Mouse (Mus musculus) urinary bladder, postnatal 14 days (tissue): Measurements from ENCODE around the gene Kif16b.
"Not testable (repeated sequence)": the region's sequence is repeated elsewhere in the genome, so short reads cannot be mapped to it uniquely, and the experiment has no call there.

Experiments
- DNase-seq: peaks from one replicate; pipeline ENCODE4 v3.0.0; 2021; ENCODE audit warnings: low spot score

The Kif16b gene

DNA sequence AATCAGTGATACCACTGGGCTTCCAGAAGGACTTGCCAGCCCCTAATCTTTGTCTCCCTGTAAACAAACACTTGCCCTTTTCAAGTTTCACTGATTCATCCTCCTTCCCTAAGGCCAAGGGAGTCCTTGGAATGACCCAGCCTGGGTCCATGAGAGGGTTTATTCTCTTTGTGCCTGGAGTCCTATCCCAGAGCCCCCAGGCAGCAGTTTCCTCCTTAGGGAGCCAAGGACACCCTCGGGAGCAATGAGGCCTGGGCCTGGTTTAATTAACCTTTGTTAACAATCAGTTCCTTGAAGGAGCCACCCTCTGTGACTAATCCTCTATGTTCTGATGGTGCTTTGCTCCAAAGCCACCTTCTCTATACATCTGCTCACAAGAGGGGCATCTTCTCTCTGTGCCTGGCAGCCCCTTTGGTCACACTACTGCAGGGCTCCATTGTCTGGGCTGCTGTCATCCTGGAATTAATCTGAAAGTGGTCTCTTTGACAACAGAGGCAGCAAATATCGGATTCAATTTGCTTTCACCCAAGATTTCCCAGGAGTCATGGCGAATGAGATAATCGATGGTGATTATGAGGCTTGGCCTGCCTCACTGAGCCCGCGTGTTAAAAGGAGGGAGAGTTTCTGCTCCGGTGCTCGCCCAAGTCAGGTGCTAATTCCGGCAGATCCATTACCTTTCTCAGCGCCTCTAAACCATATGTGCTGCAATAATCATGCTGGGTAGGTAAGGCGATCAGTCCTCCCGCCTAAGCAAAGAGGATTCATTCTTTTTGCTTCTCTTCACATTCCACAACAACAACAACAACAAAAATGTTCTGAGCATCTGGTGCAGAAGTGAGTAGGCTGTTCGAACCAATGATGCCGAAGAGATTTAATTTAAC is 311.7 kb downstream of the Kif16b start:
- no peak for DNase-seq

GRCm38 (mm10) chr2:142585845-142586244 is 315.5 kb downstream of the Kif16b start:
- DNase-seq, result no peak

DNA sequence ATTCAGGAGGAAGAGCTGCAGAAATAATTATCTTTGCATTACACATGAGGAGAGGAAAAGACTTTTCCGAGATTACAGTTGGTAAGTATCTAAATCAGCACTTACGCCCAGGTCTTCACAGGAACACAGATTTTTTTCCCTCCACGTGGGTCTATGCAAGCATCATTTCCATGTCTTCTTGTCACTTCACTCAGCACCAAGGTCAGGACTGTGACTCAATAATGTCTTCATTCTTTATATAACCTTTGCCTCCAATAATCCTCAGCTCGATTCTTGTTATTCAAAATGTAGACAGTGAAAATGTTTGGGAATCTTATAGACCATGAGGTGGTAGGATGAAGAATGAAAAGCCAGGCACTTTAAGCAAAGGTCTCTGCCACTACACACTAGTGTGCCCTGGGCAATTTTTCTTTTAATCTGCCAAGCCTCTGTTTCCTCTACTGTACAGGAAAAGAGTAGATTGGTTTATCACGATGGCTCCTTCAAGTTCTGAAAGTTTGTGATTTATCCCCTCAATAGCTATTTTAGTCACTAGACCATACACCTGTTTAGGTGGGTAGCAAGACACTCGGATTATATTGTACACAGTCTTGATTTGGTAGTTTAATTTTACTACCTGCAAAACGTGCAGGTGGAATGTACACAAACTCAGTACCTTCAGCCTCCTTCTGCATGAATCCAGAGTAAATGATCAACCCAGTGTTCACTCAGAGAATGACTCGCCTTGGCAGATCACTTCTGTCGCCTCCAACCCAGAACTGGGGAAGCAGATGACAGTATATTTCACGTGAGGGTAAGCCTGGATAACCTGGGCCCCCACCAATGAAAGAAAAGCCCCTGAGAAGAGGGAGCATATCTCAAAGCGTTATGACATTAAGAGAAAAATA is 316.2 kb downstream of the Kif16b start:
- DNase-seq, result no peak

DNA sequence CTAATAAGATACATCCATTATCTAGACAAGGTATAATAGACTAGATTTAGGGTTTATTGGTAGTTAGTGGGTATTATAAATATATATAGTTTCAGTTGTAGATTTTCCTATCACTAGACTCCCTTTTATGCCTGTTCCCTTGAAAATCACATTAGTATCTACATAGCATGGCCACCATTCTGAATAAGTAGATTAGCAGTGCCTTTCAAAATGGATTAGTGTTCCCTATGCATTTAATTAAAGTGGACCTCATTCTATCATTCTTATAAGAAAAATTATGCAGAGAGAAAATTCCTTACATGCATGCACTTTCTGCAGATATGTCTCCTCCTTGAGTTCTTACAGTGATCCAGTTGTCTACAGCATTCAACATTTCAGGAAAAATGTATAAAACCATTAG is 320.9 kb downstream of the Kif16b start:
- DNase-seq, result no peak

GRCm38 (mm10) chr2:142577414-142577813 is 323.9 kb downstream of the Kif16b start:
- not testable (repeated sequence) for DNase-seq

DNA sequence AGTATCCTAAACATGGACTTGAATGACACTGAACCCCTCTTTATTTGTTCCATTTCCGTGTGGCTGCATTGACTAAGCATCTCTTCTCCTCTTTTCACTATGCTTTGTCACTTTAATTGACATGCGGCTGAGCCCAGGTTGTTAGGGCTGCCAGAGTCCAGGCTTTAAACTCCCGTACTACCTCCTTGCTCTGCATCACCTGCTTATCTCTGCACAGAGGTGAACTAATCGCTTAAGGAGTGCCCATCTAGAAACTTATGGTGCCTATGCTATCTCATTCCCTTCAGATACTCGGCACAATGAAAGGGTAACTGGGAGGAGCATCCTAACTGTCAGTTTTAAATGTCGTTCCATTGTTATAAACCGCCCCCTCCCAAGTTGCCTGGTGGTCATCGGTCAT is 331.6 kb downstream of the Kif16b start:
- no peak for DNase-seq
